Mouse (Mus musculus): ENCODE data around the gene Zfp687. TPM values are rescaled to one million over a fixed set of nuclear protein-coding genes. Genes with fewer than 3 reads are reported as not detected.

Zfp687 gene
- total and polyA plus RNA-seq, 2 experiments from 2014 or later, result 8.3 to 15.0 TPM

DNA sequence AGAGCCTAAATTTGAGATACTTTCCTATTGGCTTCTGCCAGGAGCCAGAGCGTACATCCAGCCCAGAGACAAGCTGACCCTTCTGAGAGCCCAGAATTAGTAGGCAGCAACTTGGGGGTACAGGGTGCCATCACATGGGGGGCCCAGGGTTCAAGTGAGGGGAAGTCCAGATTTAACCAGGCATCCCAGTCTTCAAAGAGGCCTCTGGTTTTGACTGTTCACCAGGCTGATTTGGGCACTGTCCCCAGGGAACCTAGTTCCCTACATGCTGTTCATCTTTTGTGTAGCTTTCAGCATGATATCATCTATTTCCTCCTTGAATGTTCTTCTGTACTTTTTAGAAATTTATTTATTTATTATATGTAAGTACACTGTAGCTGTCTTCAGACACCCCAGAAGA, 50.3 kb downstream of the Zfp687 start:
- 95% methylated on average over 1 of the region's 1 CpGs for WGBS
- Histone ChIP-seq H3K9me3 (replicated peaks; ENCODE audit: control insufficient read depth, low read length) (no peaks in the 10 kb centered on the region), H3K27me3 (ENCODE audit: control insufficient read depth, insufficient read depth, low read length) (no peaks in the 10 kb centered on the region), H3K9ac (replicated peaks; ENCODE audit: low read depth, low read length) (no peak overlapping the region), H3K4me2 (ENCODE audit: low read depth, low read length) (no peak overlapping the region), H3K4me1 (ENCODE audit: control insufficient read depth, insufficient read depth) (no peaks in the 10 kb centered on the region), H3K27ac (ENCODE audit: low read depth) (no peak overlapping the region), H3K4me3 (ENCODE audit: low read depth, low read length) (no peak overlapping the region), H3K36me3 (replicated peaks; ENCODE audit: control insufficient read depth, insufficient read depth, low read length) (no peaks in the 10 kb centered on the region)
- ATAC-seq (ENCODE audit: insufficient read depth, low read depth) (no peak), DNase-seq (ENCODE audit: low spot score) (no peak)
- no peak for TF ChIP-seq EP300 (IDR thresholded peaks at IDR 0.05; ENCODE audit: low read depth)
- TF ChIP-seq CTCF (IDR thresholded peaks at IDR 0.05; ENCODE audit: low read depth), result no peak

GRCm38 (mm10) chr3:94960322-94960721, 54.9 kb downstream of the Zfp687 start:
- TF ChIP-seq CTCF (IDR thresholded peaks at IDR 0.05; ENCODE audit: low read depth), result no peak
- TF ChIP-seq EP300 (IDR thresholded peaks at IDR 0.05; ENCODE audit: low read depth), result no peak
- H3K4me3 ChIP-seq (ENCODE audit: low read depth, low read length), result no peak overlapping the region
- no peak overlapping the region for H3K4me2 ChIP-seq (ENCODE audit: low read depth, low read length)
- H3K27ac ChIP-seq (ENCODE audit: low read depth), result no peak overlapping the region
- H3K36me3 ChIP-seq (replicated peaks; ENCODE audit: control insufficient read depth, insufficient read depth, low read length), result peaks cover 28% of the 10 kb centered on the region
- DNase-seq (ENCODE audit: low spot score) (no peak), ATAC-seq (ENCODE audit: insufficient read depth, low read depth) (no peak)
- no peaks in the 10 kb centered on the region for H3K9me3 ChIP-seq (replicated peaks; ENCODE audit: control insufficient read depth, low read length)
- H3K4me1 ChIP-seq (ENCODE audit: control insufficient read depth, insufficient read depth), result no peaks in the 10 kb centered on the region
- 53% methylated on average over 5 of the region's 5 CpGs for WGBS
- H3K27me3 ChIP-seq (ENCODE audit: control insufficient read depth, insufficient read depth, low read length), result no peaks in the 10 kb centered on the region
- H3K9ac ChIP-seq (replicated peaks; ENCODE audit: low read depth, low read length), result no peak overlapping the region

- WGBS, result 44% methylated on average over 8 of the region's 8 CpGs
- TF ChIP-seq CTCF (IDR thresholded peaks at IDR 0.05; ENCODE audit: low read depth), result no peak
- no peak for TF ChIP-seq EP300 (IDR thresholded peaks at IDR 0.05; ENCODE audit: low read depth)
- peaks cover 28% of the 10 kb centered on the region for H3K36me3 ChIP-seq (replicated peaks; ENCODE audit: control insufficient read depth, insufficient read depth, low read length)
- no peaks in the 10 kb centered on the region for H3K9me3 ChIP-seq (replicated peaks; ENCODE audit: control insufficient read depth, low read length)
- peaks cover 2% of the 10 kb centered on the region; the same call in 1 of the 2 replicates for H3K4me1 ChIP-seq (ENCODE audit: control insufficient read depth, insufficient read depth)
- H3K9ac ChIP-seq (replicated peaks; ENCODE audit: low read depth, low read length), result no peak overlapping the region
- H3K4me2 ChIP-seq (ENCODE audit: low read depth, low read length), result no peak overlapping the region
- no peak overlapping the region for H3K27ac ChIP-seq (ENCODE audit: low read depth)
- DNase-seq (ENCODE audit: low spot score) (no peak), ATAC-seq (ENCODE audit: insufficient read depth, low read depth) (no peak)
- no peaks in the 10 kb centered on the region for H3K27me3 ChIP-seq (ENCODE audit: control insufficient read depth, insufficient read depth, low read length)
- no peak overlapping the region for H3K4me3 ChIP-seq (ENCODE audit: low read depth, low read length)
These were observed 55.4 kb downstream of the Zfp687 start for GRCm38 (mm10) chr3:94959871-94960270.

DNA sequence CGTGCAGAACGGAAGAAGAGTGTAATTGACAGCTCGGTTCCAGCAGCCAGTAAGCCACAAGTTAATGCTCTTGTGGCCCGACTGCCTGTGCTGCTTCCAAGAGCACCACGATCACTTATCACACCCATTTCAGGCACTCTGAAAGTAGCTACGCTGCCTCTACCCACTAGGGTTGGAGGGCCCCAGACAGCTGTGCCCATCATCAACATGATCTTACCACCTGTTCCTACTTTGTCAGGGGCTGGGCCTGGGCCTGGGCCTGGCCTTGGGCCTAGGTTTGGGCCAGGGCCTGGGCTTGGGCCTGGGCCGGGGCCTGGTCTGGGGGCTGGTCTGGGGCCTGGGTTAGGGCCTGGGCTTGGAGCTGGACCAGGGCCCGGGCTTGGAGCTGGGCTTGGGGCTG, 57.0 kb downstream of the Zfp687 start:
- no peak overlapping the region for H3K9ac ChIP-seq (replicated peaks; ENCODE audit: low read depth, low read length)

More for the DNA sequence above, 57.0 kb downstream of the Zfp687 start:
- Histone ChIP-seq H3K27ac (ENCODE audit: low read depth) (no peak overlapping the region), H3K4me3 (ENCODE audit: low read depth, low read length) (no peak overlapping the region), H3K4me2 (ENCODE audit: low read depth, low read length) (no peak overlapping the region), H3K9me3 (replicated peaks; ENCODE audit: control insufficient read depth, low read length) (no peaks in the 10 kb centered on the region), H3K4me1 (ENCODE audit: control insufficient read depth, insufficient read depth) (peaks cover 6% of the 10 kb centered on the region), H3K27me3 (ENCODE audit: control insufficient read depth, insufficient read depth, low read length) (no peaks in the 10 kb centered on the region), H3K36me3 (replicated peaks; ENCODE audit: control insufficient read depth, insufficient read depth, low read length) (peaks cover 28% of the 10 kb centered on the region)
- TF ChIP-seq CTCF (IDR thresholded peaks at IDR 0.05; ENCODE audit: low read depth), result no peak
- no peak for TF ChIP-seq EP300 (IDR thresholded peaks at IDR 0.05; ENCODE audit: low read depth)
- no peak for DNase-seq (ENCODE audit: low spot score)
- ATAC-seq (ENCODE audit: insufficient read depth, low read depth), result no peak
- 80% methylated on average over 8 of the region's 8 CpGs for WGBS

Small RNA genes lying within 50 kb of the gene (microRNA-seq; reads per million reads assigned to microRNA genes)
- not detected for gene Mir7013

Other genes with a start within 250 kb of the Zfp687 start
- gene Cgn, start 229.0 kb downstream of the Zfp687 start, total RNA-seq (2014; rRNA removed; ENCODE audit: low replicate concordance), result 0.04 and 0.89 TPM in 2 replicates
- gene Cgn, start 229.0 kb downstream of the Zfp687 start, polyA plus RNA-seq (2015; fragmentation: Nextera tagmentation; extraction: Ambion mirVana), result 0.51 and 0.73 TPM in 2 replicates
- gene Pogz, start 177.9 kb downstream of the Zfp687 start, total RNA-seq (2014; rRNA removed; ENCODE audit: low replicate concordance), result 19.9 and 22.3 TPM in 2 replicates
- 5.8 TPM in 2 replicates for gene Pogz, start 177.9 kb downstream of the Zfp687 start, polyA plus RNA-seq (2015; fragmentation: Nextera tagmentation; extraction: Ambion mirVana)
- 256 and 302 TPM in 2 replicates for gene Psmb4, start 128.5 kb downstream of the Zfp687 start, total RNA-seq (2014; rRNA removed; ENCODE audit: low replicate concordance)
- 274 and 296 TPM in 2 replicates for gene Psmb4, start 128.5 kb downstream of the Zfp687 start, polyA plus RNA-seq (2015; fragmentation: Nextera tagmentation; extraction: Ambion mirVana)
- 183 and 212 TPM in 2 replicates for gene Selenbp1, start 82.4 kb downstream of the Zfp687 start, total RNA-seq (2014; rRNA removed; ENCODE audit: low replicate concordance)
- 101 and 112 TPM in 2 replicates for gene Selenbp1, start 82.4 kb downstream of the Zfp687 start, polyA plus RNA-seq (2015; fragmentation: Nextera tagmentation; extraction: Ambion mirVana)
- 3.9 and 8.6 TPM in 2 replicates for gene Rfx5, start 61.4 kb downstream of the Zfp687 start, total RNA-seq (2014; rRNA removed; ENCODE audit: low replicate concordance)
- gene Rfx5, start 61.4 kb downstream of the Zfp687 start, polyA plus RNA-seq (2015; fragmentation: Nextera tagmentation; extraction: Ambion mirVana), result 2.3 and 2.7 TPM in 2 replicates
- gene Pi4kb, start 40.7 kb downstream of the Zfp687 start, total RNA-seq (2014; rRNA removed; ENCODE audit: low replicate concordance), result 44.4 and 47.2 TPM in 2 replicates
- 12.6 and 13.7 TPM in 2 replicates for gene Pi4kb, start 40.7 kb downstream of the Zfp687 start, polyA plus RNA-seq (2015; fragmentation: Nextera tagmentation; extraction: Ambion mirVana)
- 190 and 210 TPM in 2 replicates for gene Psmd4, start 27.2 kb upstream of the Zfp687 start, total RNA-seq (2014; rRNA removed; ENCODE audit: low replicate concordance)
- gene Psmd4, start 27.2 kb upstream of the Zfp687 start, polyA plus RNA-seq (2015; fragmentation: Nextera tagmentation; extraction: Ambion mirVana), result 205 and 208 TPM in 2 replicates
- gene Pip5k1a, start 91.5 kb upstream of the Zfp687 start, total RNA-seq (2014; rRNA removed; ENCODE audit: low replicate concordance), result 36.6 and 50.5 TPM in 2 replicates
- gene Pip5k1a, start 91.5 kb upstream of the Zfp687 start, polyA plus RNA-seq (2015; fragmentation: Nextera tagmentation; extraction: Ambion mirVana), result 13.8 and 14.5 TPM in 2 replicates
- gene Vps72, start 95.6 kb upstream of the Zfp687 start, total RNA-seq (2014; rRNA removed; ENCODE audit: low replicate concordance), result 54.9 and 69.3 TPM in 2 replicates
- gene Vps72, start 95.6 kb upstream of the Zfp687 start, polyA plus RNA-seq (2015; fragmentation: Nextera tagmentation; extraction: Ambion mirVana), result 60.8 and 66.9 TPM in 2 replicates
- gene Tmod4, start 109.0 kb upstream of the Zfp687 start, total RNA-seq (2014; rRNA removed; ENCODE audit: low replicate concordance), result 1.2 and 14.3 TPM in 2 replicates
- gene Tmod4, start 109.0 kb upstream of the Zfp687 start, polyA plus RNA-seq (2015; fragmentation: Nextera tagmentation; extraction: Ambion mirVana), result 2.7 and 2.9 TPM in 2 replicates
- 16.7 and 38.2 TPM in 2 replicates for gene Scnm1, start 118.6 kb upstream of the Zfp687 start, total RNA-seq (2014; rRNA removed; ENCODE audit: low replicate concordance)
- gene Scnm1, start 118.6 kb upstream of the Zfp687 start, polyA plus RNA-seq (2015; fragmentation: Nextera tagmentation; extraction: Ambion mirVana), result 57.6 and 57.7 TPM in 2 replicates
- 6.1 and 7.1 TPM in 2 replicates for gene Lysmd1, start 118.6 kb upstream of the Zfp687 start, total RNA-seq (2014; rRNA removed; ENCODE audit: low replicate concordance)
- 8.7 and 10.4 TPM in 2 replicates for gene Lysmd1, start 118.6 kb upstream of the Zfp687 start, polyA plus RNA-seq (2015; fragmentation: Nextera tagmentation; extraction: Ambion mirVana)
- 0.27 and 5.4 TPM in 2 replicates for gene Tnfaip8l2, start 126.9 kb upstream of the Zfp687 start, total RNA-seq (2014; rRNA removed; ENCODE audit: low replicate concordance)
- gene Tnfaip8l2, start 126.9 kb upstream of the Zfp687 start, polyA plus RNA-seq (2015; fragmentation: Nextera tagmentation; extraction: Ambion mirVana), result 2.7 and 2.8 TPM in 2 replicates
- gene Sema6c, start 145.0 kb upstream of the Zfp687 start, total RNA-seq (2014; rRNA removed; ENCODE audit: low replicate concordance), result 6.8 and 14.8 TPM in 2 replicates
- gene Sema6c, start 145.0 kb upstream of the Zfp687 start, polyA plus RNA-seq (2015; fragmentation: Nextera tagmentation; extraction: Ambion mirVana), result 1.2 and 1.8 TPM in 2 replicates
- gene Gabpb2, start 202.5 kb upstream of the Zfp687 start, total RNA-seq (2014; rRNA removed; ENCODE audit: low replicate concordance), result 6.6 and 7.2 TPM in 2 replicates
- 3.1 TPM in 2 replicates for gene Gabpb2, start 202.5 kb upstream of the Zfp687 start, polyA plus RNA-seq (2015; fragmentation: Nextera tagmentation; extraction: Ambion mirVana)
- gene Cdc42se1, start 213.3 kb upstream of the Zfp687 start, total RNA-seq (2014; rRNA removed; ENCODE audit: low replicate concordance), result 75.5 and 78.2 TPM in 2 replicates
- 33.6 TPM in 2 replicates for gene Cdc42se1, start 213.3 kb upstream of the Zfp687 start, polyA plus RNA-seq (2015; fragmentation: Nextera tagmentation; extraction: Ambion mirVana)
- gene Mllt11, start 216.7 kb upstream of the Zfp687 start, total RNA-seq (2014; rRNA removed; ENCODE audit: low replicate concordance), result 4.3 and 6.1 TPM in 2 replicates
- 8.9 and 9.0 TPM in 2 replicates for gene Mllt11, start 216.7 kb upstream of the Zfp687 start, polyA plus RNA-seq (2015; fragmentation: Nextera tagmentation; extraction: Ambion mirVana)
- gene Gm128, start 226.2 kb upstream of the Zfp687 start, total RNA-seq (2014; rRNA removed; ENCODE audit: low replicate concordance), result 1.1 TPM in 1 of 2 replicates, not detected in the other
- gene Gm128, start 226.2 kb upstream of the Zfp687 start, polyA plus RNA-seq (2015; fragmentation: Nextera tagmentation; extraction: Ambion mirVana), result 0.07 TPM in 1 of 2 replicates, not detected in the other
- 3.9 TPM in 1 of 2 replicates, not detected in the other for gene Bnipl, start 235.7 kb upstream of the Zfp687 start, total RNA-seq (2014; rRNA removed; ENCODE audit: low replicate concordance)
- not detected in 2 replicates for gene Bnipl, start 235.7 kb upstream of the Zfp687 start, polyA plus RNA-seq (2015; fragmentation: Nextera tagmentation; extraction: Ambion mirVana)